Mouse (Mus musculus) G1E (cell line): Measurements from ENCODE around the gene 2010111I01Rik. TPM values are rescaled to one million over a fixed set of nuclear protein-coding genes. Genes with fewer than 3 reads are reported as not detected.

Source experiments
- ATAC-seq: 2 replicates; pipeline ENCODE4 v1.8.0; 2016; ENCODE audit warnings: mild to moderate bottlenecking; ENCODE audit not compliant: insufficient number of reproducible peaks, poor library complexity, low FRiP score, severe bottlenecking; ENCODE audit errors: extremely low read depth
- DNase-seq: peaks from one replicate; pipeline ENCODE4 v3.0.0; 2012; ENCODE audit warnings: low spot score
- H3K27me3 ChIP-seq: 2 replicates; pipeline ENCODE4 v1.6.1; 2012; ENCODE audit warnings: mild to moderate bottlenecking, low read length, inconsistent platforms; ENCODE audit not compliant: insufficient read depth
- H3K36me3 ChIP-seq: replicated peaks from 2 replicates; pipeline ENCODE3; 2012; ENCODE audit warnings: mild to moderate bottlenecking, inconsistent platforms
- H3K4me1 ChIP-seq: 2 replicates; pipeline ENCODE4 v1.6.1; 2012; ENCODE audit warnings: low read depth, low read length, inconsistent platforms, mixed read lengths; ENCODE audit not compliant: insufficient read depth
- H3K4me3 ChIP-seq: 2 replicates; pipeline ENCODE4 v1.5.1; 2012; ENCODE audit warnings: low read depth, mild to moderate bottlenecking, inconsistent platforms, low read length, moderate library complexity, mixed read lengths
- H3K9me3 ChIP-seq: replicated peaks from 2 replicates; pipeline ENCODE4 v1.6.1; 2012; ENCODE audit warnings: inconsistent platforms
- CTCF ChIP-seq: IDR thresholded peaks from 2 replicates; pipeline ENCODE4 v1.5.1; 2012; ENCODE audit warnings: low read depth, low read length, inconsistent platforms, mixed read lengths
- GATA1 ChIP-seq: IDR thresholded peaks from 2 replicates; pipeline ENCODE4 v1.6.1; 2012; ENCODE audit warnings: borderline replicate concordance, low read length, inconsistent platforms, mixed read lengths
- GATA2 ChIP-seq: IDR thresholded peaks from 2 replicates; pipeline ENCODE4 v1.6.1; 2012; ENCODE audit warnings: low read depth, low read length, inconsistent platforms, borderline replicate concordance
- POLR2AphosphoS5 ChIP-seq: IDR thresholded peaks from 2 replicates; pipeline ENCODE4 v1.6.1; 2012; ENCODE audit warnings: low read depth, low read length, inconsistent platforms; ENCODE audit not compliant: insufficient replicate concordance
- TAL1 ChIP-seq: conservative IDR thresholded peaks from 2 replicates; pipeline ENCODE4 v1.6.1; 2012; ENCODE audit warnings: low read depth, low read length, inconsistent platforms, mixed read lengths
- polyA plus RNA-seq: library from polyadenylated mRNA; stranded (reverse); fragments of >175 nt; gene quantifications from 2 replicates; pipeline ENCODE4 v1.2.3, GENCODE M21; 2012
- total RNA-seq, 2 experiments: library from RNA; stranded (forward) in 1 of 2; stranded (reverse) in 1 of 2; fragments of 200-1000 nt in 1 of 2; fragments of >200 nt in 1 of 2; fragmentation: Nextera tagmentation in 1 of 2; gene quantifications; 2 replicates each; pipeline ENCODE4 v1.2.3; 2014 to 2017

2010111I01Rik gene
- total and polyA plus RNA-seq, 3 experiments: 14.7 to 57.2 (median 22.2) TPM

DNA sequence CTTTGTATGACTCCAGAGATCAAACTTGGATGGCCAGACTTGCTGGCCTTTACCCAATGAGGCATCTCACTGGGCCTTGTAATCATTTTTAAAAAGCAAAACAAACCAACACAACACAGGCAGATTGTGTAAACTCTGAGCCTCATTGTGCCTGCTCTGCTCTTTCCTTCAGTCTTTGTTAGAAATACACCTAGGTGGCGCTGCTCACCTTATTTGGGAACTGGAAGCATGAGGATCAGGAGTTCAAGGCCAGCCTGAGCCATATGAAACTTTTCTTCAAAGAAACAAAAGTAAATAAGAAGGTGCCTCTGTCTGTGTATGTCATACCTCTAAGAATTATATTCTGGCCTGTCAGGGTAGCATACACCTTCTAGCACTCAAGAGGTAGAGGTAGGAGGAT is 172.1 kb downstream of the 2010111I01Rik start:
- DNase-seq: no peak
- H3K36me3 ChIP-seq: no peaks in the 10 kb centered on the region

DNA sequence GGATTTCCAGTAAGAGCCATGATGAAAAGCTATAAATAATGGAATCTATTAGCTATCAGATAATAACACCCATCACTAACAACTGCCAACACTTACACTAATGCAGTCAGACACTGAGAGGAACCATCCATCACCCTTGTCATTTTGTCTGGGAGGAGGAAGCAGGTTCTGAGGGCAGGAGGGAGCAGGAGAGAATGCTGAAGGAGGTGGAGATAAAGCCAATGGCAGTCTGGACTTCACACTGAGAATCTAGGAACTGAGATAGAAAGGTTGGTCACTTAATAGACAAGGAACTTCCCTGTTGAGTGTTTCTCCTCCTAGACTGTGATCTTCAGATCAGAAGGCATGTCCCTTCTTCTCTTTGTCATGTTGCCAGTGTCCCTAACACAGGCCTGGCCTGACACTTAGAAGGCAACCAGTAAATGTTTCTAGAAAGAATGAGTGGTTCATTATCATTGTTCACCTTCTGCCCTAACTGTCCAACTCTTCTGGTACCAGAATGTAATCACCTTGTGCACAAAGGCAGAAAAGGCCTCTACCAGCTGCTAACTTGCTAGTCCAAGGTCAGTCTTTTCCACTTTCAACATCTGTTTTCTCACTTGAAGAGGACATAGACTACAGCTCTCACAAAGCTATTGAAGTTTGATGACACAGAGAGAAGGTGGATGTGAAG is 173.8 kb downstream of the 2010111I01Rik start:
- no peaks in the 10 kb centered on the region for H3K9me3 ChIP-seq
- no peak overlapping the region for H3K4me3 ChIP-seq
- no peaks in the 10 kb centered on the region for H3K36me3 ChIP-seq
- H3K4me1 ChIP-seq: no peaks in the 10 kb centered on the region
- TF ChIP-seq GATA2: no peak
- TF ChIP-seq GATA1: no peak
- TF ChIP-seq POLR2AphosphoS5: no peak
- no peak for TF ChIP-seq TAL1
- TF ChIP-seq CTCF: no peak
- H3K27me3 ChIP-seq: no peaks in the 10 kb centered on the region
- no peak for ATAC-seq
- DNase-seq: no peak

More for the DNA sequence above, 172.1 kb downstream of the 2010111I01Rik start:
- no peak for ATAC-seq
- no peaks in the 10 kb centered on the region for H3K9me3 ChIP-seq
- no peak for TF ChIP-seq GATA2
- TF ChIP-seq CTCF: no peak
- TF ChIP-seq POLR2AphosphoS5: no peak
- TF ChIP-seq GATA1: no peak
- TF ChIP-seq TAL1: no peak
- H3K4me3 ChIP-seq: no peak overlapping the region
- H3K4me1 ChIP-seq: no peaks in the 10 kb centered on the region
- no peaks in the 10 kb centered on the region for H3K27me3 ChIP-seq

DNA sequence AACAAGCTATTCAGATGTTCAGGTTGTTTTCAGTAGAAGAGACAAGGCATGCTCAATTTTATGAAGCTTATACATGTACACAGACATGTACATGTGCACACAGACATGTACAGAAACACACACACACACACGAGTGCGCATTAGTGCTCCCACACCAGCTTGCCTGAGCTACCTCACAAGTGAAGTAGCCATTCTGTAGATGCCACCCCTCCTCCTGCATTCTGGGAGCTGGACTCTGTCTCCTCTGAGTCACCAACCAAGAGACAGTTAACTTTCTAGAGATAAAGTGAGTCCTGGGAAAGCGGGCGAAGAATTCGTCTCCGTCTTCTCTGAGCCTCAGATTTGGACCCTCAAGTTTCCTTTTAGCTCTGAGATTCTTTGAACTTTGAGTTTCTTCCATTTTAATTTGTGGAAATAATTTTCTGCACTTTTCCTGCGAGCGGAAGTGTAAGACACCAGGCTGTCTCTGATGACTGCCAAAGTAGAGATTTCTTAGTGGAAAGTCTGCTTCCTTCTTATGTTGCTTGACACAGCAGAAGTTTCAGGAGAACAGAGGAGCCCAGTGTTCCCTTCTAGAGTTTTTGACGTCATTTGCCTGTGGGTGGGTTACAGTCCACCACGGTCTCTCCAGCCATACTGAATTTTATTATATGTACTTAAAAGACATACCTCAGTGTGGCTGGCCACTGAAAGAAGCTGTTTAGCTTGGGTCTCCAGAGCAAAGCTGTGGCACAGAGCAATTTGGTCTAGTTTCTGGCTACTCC is 175.0 kb downstream of the 2010111I01Rik start:
- H3K4me1 ChIP-seq: no peaks in the 10 kb centered on the region
- no peak overlapping the region for H3K4me3 ChIP-seq
- ATAC-seq: no peak
- H3K27me3 ChIP-seq: no peaks in the 10 kb centered on the region
- no peaks in the 10 kb centered on the region for H3K9me3 ChIP-seq
- TF ChIP-seq TAL1 (no peak), GATA2 (no peak), GATA1 (no peak), POLR2AphosphoS5 (no peak), CTCF (no peak)
- no peaks in the 10 kb centered on the region for H3K36me3 ChIP-seq
- DNase-seq: no peak

- H3K4me1 ChIP-seq: no peaks in the 10 kb centered on the region
- no peak for TF ChIP-seq GATA2
- TF ChIP-seq POLR2AphosphoS5: no peak
- TF ChIP-seq TAL1: no peak
- no peak for TF ChIP-seq GATA1
- no peak for TF ChIP-seq CTCF
- DNase-seq (no peak), ATAC-seq (no peak)
- no peaks in the 10 kb centered on the region for H3K36me3 ChIP-seq
- H3K4me3 ChIP-seq: no peak overlapping the region
- H3K9me3 ChIP-seq: no peaks in the 10 kb centered on the region
- no peaks in the 10 kb centered on the region for H3K27me3 ChIP-seq
Observed at GRCm38 (mm10) chr13:63140784-63141183, 176.1 kb downstream of the 2010111I01Rik start.

- Histone ChIP-seq H3K4me3 (no peak overlapping the region), H3K27me3 (no peaks in the 10 kb centered on the region), H3K36me3 (no peaks in the 10 kb centered on the region), H3K9me3 (no peaks in the 10 kb centered on the region), H3K4me1 (no peaks in the 10 kb centered on the region)
- ATAC-seq (no peak), DNase-seq (no peak)
- TF ChIP-seq POLR2AphosphoS5 (no peak), GATA1 (no peak), TAL1 (no peak), GATA2 (no peak), CTCF (no peak)
Observed at GRCm38 (mm10) chr13:63141275-63141674, 176.6 kb downstream of the 2010111I01Rik start.

DNA sequence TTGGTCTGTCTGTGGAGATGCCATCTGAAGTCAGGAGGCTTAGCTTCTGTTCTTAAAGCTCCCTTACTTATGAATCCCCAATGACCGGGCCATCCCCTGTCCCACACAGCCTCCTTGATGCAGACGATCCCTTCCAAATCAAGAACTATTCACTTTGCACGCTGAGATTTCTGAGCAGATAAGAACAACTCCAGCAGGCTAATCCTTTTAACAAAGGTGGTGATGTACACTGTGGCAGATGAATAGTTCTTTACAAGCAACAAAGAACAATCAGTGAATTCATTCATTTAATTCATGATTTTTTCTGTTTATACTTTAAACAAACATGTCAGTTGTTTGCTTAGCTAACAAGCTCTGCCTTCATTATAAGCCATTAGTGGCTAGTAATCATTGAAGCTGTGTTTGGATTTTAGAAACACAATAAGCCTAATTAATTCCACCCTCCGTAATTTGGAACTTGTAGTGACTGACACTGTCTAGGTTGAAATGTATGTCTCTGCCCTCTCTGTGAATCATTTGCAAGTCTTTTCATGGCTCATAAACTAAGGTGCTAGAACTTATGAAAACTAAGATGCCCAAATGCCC is 182.0 kb downstream of the 2010111I01Rik start:
- DNase-seq (no peak), ATAC-seq (no peak)
- Histone ChIP-seq H3K4me1 (no peaks in the 10 kb centered on the region), H3K36me3 (no peaks in the 10 kb centered on the region), H3K4me3 (no peak overlapping the region), H3K9me3 (no peaks in the 10 kb centered on the region), H3K27me3 (no peaks in the 10 kb centered on the region)
- TF ChIP-seq GATA1: no peak
- no peak for TF ChIP-seq TAL1
- TF ChIP-seq POLR2AphosphoS5: no peak
- TF ChIP-seq GATA2: no peak
- no peak for TF ChIP-seq CTCF
